Mouse (Mus musculus) heart, embryonic 11.5 days (tissue): ENCODE results near the gene Soga1. TPM values are rescaled to one million over a fixed set of nuclear protein-coding genes. Genes with fewer than 3 reads are reported as not detected.

Experiments
- ATAC-seq: fragments of 200-750 bp; cut with Nextera tagmentation; replicated peaks from 2 replicates; pipeline ENCODE4 v1.8.0; 2017; ENCODE audit warnings: moderate library complexity; ENCODE audit not compliant: insufficient number of reproducible peaks, low FRiP score, low TSS enrichment
- H3K27ac ChIP-seq: fragments of 300-500 bp; sonication (generic); 2 replicates; pipeline ENCODE4 v1.5.1; 2014; ENCODE audit warnings: mild to moderate bottlenecking, low read depth, low read length
- H3K27me3 ChIP-seq: fragments of 300-500 bp; sonication (generic); 2 replicates; pipeline ENCODE4 v1.6.1; 2014; ENCODE audit warnings: mild to moderate bottlenecking, low read length, mixed read lengths; ENCODE audit not compliant: control insufficient read depth, insufficient read depth
- H3K36me3 ChIP-seq: fragments of 300-500 bp; sonication (generic); 2 replicates; pipeline ENCODE4 v1.6.1; 2014; ENCODE audit warnings: mild to moderate bottlenecking, low read length, moderate library complexity, mixed read lengths; ENCODE audit not compliant: control insufficient read depth, insufficient read depth
- H3K4me1 ChIP-seq: fragments of 300-500 bp; sonication (generic); 2 replicates; pipeline ENCODE4 v1.6.1; 2014; ENCODE audit warnings: low read length; ENCODE audit not compliant: control insufficient read depth, insufficient read depth
- H3K4me2 ChIP-seq: fragments of 300-500 bp; sonication (generic); 2 replicates; pipeline ENCODE4 v1.6.1; 2014; ENCODE audit warnings: mild to moderate bottlenecking, moderate library complexity
- H3K4me3 ChIP-seq: fragments of 300-500 bp; sonication (generic); 2 replicates; pipeline ENCODE4 v1.5.1; 2014; ENCODE audit warnings: low read depth, low read length
- H3K9ac ChIP-seq: fragments of 300-500 bp; sonication (generic); 2 replicates; pipeline ENCODE4 v1.6.1; 2014; ENCODE audit warnings: mild to moderate bottlenecking, low read depth, low read length, moderate library complexity
- H3K9me3 ChIP-seq: fragments of 300-500 bp; sonication (generic); replicated peaks from 2 replicates; pipeline ENCODE4 v1.6.1; 2016; ENCODE audit warnings: low read length; ENCODE audit not compliant: control insufficient read depth
- WGBS: fragments of 180-500 bp; shearing (Covaris S2); extraction: QIAGEN DNeasy Blood & Tissue Kit; methylation state at CpG from one replicate; pipeline ENCODE4 v1.1.7; 2014; ENCODE audit not compliant: insufficient replicate concordance; 5-methylcytosine and 5-hydroxymethylcytosine counted together
- polyA plus RNA-seq: library from polyadenylated mRNA; unstranded; fragments of >200 nt; fragmentation: Nextera tagmentation; extraction: Ambion mirVana; gene quantifications from 2 replicates; pipeline ENCODE4 v1.2.1, GENCODE M21; 2014

The Soga1 gene
- polyA plus RNA-seq, 1 experiment from 2014 or later = 3.6 TPM

GRCm38 (mm10) chr2:157108236-157108635 is 29.2 kb upstream of the Soga1 start:
- Histone ChIP-seq H3K4me1 (no peaks in the 10 kb centered on the region), H3K9me3 (no peaks in the 10 kb centered on the region), H3K4me2 (no peak overlapping the region), H3K36me3 (peaks cover 12% of the 10 kb centered on the region), H3K27ac (no peak overlapping the region), H3K9ac (no peak overlapping the region), H3K27me3 (no peaks in the 10 kb centered on the region), H3K4me3 (no peak overlapping the region)
- ATAC-seq = no peak
- WGBS = 85% methylated on average over 4 of the region's 4 CpGs

DNA sequence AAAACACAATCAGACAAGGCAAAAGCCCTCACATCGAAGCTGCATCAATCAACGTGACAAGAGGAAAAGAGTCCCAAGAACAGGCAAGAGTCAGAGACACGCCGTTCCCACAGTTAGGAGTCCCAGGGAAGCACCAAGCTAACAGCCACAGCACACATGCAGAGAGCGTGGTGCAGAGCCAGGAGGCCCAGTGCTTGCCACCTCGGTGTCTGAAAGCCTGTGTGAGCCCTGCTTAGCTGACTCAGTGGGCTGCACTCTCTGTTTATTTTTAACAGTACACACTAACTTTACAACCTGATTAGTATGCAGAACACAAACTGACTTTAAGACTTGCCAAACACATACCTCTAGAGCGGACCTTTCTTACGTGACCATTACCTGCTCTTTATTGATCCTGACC is 25.4 kb upstream of the Soga1 start:
- 79% methylated on average over 8 of the region's 8 CpGs for WGBS

DNA sequence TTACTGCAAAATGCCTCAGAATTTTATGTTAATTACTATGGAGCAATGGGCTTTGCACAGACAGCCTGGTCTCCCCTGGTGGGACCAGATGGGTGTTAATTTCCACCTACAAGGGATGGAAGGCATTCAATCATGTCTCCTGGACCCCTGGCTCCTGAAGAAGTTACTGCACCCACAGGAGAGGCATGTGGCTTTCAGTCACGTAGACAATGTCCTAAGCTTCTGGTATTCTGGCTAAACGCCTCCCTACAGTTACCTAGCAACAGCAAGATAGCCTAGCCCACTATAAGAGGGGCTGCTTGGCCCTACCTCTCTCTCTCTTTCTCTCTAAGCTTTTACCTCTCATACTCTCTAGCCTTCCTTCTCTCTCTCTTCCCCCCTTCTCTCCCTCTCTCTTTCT is 23.2 kb upstream of the Soga1 start:
- Histone ChIP-seq H3K4me3 (no peak overlapping the region), H3K4me2 (no peak overlapping the region), H3K9me3 (no peaks in the 10 kb centered on the region), H3K27me3 (no peaks in the 10 kb centered on the region), H3K27ac (no peak overlapping the region), H3K4me1 (no peaks in the 10 kb centered on the region), H3K9ac (no peak overlapping the region), H3K36me3 (peaks cover 4% of the 10 kb centered on the region)
- ATAC-seq = no peak
- WGBS = 56% methylated on average over 2 of the region's 2 CpGs

More for the DNA sequence above, 25.4 kb upstream of the Soga1 start:
- H3K9ac ChIP-seq = no peak overlapping the region
- H3K36me3 ChIP-seq = peaks cover 7% of the 10 kb centered on the region
- H3K4me2 ChIP-seq = no peak overlapping the region
- no peak overlapping the region for H3K4me3 ChIP-seq
- no peak for ATAC-seq
- H3K27ac ChIP-seq = no peak overlapping the region
- H3K4me1 ChIP-seq = no peaks in the 10 kb centered on the region
- H3K9me3 ChIP-seq = no peaks in the 10 kb centered on the region
- no peaks in the 10 kb centered on the region for H3K27me3 ChIP-seq

- H3K36me3 ChIP-seq = peaks cover 4% of the 10 kb centered on the region
- H3K9ac ChIP-seq = no peak overlapping the region
- ATAC-seq = no peak
- no peak overlapping the region for H3K27ac ChIP-seq
- no peaks in the 10 kb centered on the region for H3K27me3 ChIP-seq
- no peak overlapping the region for H3K4me3 ChIP-seq
- no peak overlapping the region for H3K4me2 ChIP-seq
- WGBS = 95% methylated on average over 9 of the region's 9 CpGs
- no peaks in the 10 kb centered on the region for H3K9me3 ChIP-seq
- no peaks in the 10 kb centered on the region for H3K4me1 ChIP-seq
These were observed 22.6 kb upstream of the Soga1 start for GRCm38 (mm10) chr2:157101650-157102049.

GRCm38 (mm10) chr2:157100319-157100605 is 21.2 kb upstream of the Soga1 start:
- H3K9me3 ChIP-seq = no peaks in the 10 kb centered on the region
- no peak overlapping the region for H3K4me2 ChIP-seq
- H3K9ac ChIP-seq = no peak overlapping the region
- WGBS = 75% methylated on average over 12 of the region's 12 CpGs
- H3K36me3 ChIP-seq = peaks cover 4% of the 10 kb centered on the region
- H3K27me3 ChIP-seq = no peaks in the 10 kb centered on the region
- H3K27ac ChIP-seq = 0 out of 2 replicates have a peak overlapping the region, but pooled peaks have one; percentile 23
- H3K4me1 ChIP-seq = no peaks in the 10 kb centered on the region
- no peak overlapping the region for H3K4me3 ChIP-seq
- no peak for ATAC-seq

- peak overlapping the region; percentile 23; the same call in 1 of the 2 replicates for H3K27ac ChIP-seq
- no peaks in the 10 kb centered on the region for H3K9me3 ChIP-seq
- ATAC-seq = no peak; the same call in 1 of the 2 replicates
- no peak overlapping the region for H3K4me3 ChIP-seq
- 0 out of 2 replicates have a peak, but pooled peaks cover 2% of the 10 kb centered on the region for H3K4me1 ChIP-seq
- H3K27me3 ChIP-seq = no peaks in the 10 kb centered on the region
- H3K9ac ChIP-seq = no peak overlapping the region
- WGBS = 68% methylated on average over 12 of the region's 12 CpGs
- H3K36me3 ChIP-seq = peaks cover 4% of the 10 kb centered on the region
- H3K4me2 ChIP-seq = no peak overlapping the region
These were observed 20.7 kb upstream of the Soga1 start for GRCm38 (mm10) chr2:157099532-157100318.

GRCm38 (mm10) chr2:157095005-157095755 is 16.1 kb upstream of the Soga1 start:
- H3K27me3 ChIP-seq = no peaks in the 10 kb centered on the region; the same call in 1 of the 2 replicates
- ATAC-seq = no peak
- peaks cover 10% of the 10 kb centered on the region; the same call in 1 of the 2 replicates for H3K4me1 ChIP-seq
- H3K36me3 ChIP-seq = no peaks in the 10 kb centered on the region
- no peak overlapping the region for H3K27ac ChIP-seq
- no peak overlapping the region for H3K4me2 ChIP-seq
- no peaks in the 10 kb centered on the region for H3K9me3 ChIP-seq
- 57% methylated on average over 9 of the region's 9 CpGs for WGBS
- no peak overlapping the region for H3K4me3 ChIP-seq
- H3K9ac ChIP-seq = no peak overlapping the region

DNA sequence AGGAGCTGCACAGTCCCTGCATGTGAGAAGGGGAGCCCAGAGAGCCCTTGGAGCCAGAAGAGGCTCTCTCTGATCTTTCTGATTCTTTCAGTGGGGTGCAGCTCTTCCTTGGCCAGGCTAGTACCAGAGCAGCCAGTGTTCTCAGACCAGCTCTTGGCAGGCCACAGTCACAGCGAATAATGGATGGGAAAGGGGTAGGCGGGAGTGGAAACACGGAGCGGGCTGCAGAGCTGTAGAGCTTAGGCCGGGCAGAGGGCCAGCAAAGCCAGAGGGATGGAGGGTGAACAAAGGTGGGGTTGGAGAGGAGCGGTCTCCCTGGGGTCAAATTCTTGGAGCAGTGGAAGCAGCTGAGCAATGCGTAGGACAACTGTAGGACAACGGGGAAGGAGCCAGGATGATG is 13.0 kb upstream of the Soga1 start:
- Histone ChIP-seq H3K4me3 (no peak overlapping the region), H3K4me1 (peaks cover 15% of the 10 kb centered on the region; the same call in 1 of the 2 replicates), H3K27ac (no peak overlapping the region), H3K36me3 (no peaks in the 10 kb centered on the region), H3K4me2 (no peak overlapping the region), H3K27me3 (peaks cover 2% of the 10 kb centered on the region; the same call in 1 of the 2 replicates), H3K9ac (no peak overlapping the region), H3K9me3 (no peaks in the 10 kb centered on the region)
- ATAC-seq = no peak
- WGBS = 53% methylated on average over 8 of the region's 8 CpGs
